Mouse (Mus musculus) retina, postnatal 7 days (tissue): ENCODE measurements around the gene Zfp92.
"Not testable (repeated sequence)": the region's sequence is repeated elsewhere in the genome, so short reads cannot be mapped to it uniquely, and the experiment has no call there.

Source experiments
- DNase-seq: peaks from one replicate; pipeline ENCODE4 v3.0.0-alpha.2; 2012; ENCODE audit warnings: low read depth, low spot score

Gene Zfp92

DNA sequence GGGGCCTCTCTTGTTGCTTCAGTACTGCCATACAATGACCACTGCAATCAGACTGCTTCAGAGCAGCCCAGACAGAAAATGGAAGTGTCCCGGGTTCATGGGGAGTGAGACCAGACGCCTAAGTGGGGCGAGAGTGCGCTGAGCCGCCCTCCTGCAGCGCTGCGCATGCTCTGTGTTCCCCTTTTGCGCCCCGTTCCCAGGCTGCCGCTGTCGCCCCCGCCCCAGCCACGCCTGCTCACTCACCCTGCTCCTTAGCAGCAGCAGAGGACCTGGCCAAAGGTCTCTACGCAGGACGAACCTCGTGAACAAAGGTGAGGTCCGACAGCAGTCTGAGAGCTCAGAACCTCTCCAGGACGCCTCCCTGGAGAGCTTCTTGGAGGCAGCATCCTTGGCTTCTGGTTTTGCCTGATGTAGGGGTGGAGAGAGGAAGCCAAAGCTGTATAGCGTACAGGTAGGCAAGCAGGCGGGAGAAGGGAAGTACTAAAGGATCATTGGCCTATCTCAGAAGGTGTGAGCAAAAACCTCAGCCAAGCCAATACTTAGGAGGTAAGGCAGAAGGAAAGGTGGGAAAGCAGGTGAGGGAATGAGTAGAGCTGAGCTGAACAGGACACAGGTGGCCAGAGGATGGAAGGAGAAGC, at the start of gene Zfp92:
Zfp92 (plus strand) TSS at position 217 of the 638 bp plus-strand sequence.
- DNase-seq, result no peak

DNA sequence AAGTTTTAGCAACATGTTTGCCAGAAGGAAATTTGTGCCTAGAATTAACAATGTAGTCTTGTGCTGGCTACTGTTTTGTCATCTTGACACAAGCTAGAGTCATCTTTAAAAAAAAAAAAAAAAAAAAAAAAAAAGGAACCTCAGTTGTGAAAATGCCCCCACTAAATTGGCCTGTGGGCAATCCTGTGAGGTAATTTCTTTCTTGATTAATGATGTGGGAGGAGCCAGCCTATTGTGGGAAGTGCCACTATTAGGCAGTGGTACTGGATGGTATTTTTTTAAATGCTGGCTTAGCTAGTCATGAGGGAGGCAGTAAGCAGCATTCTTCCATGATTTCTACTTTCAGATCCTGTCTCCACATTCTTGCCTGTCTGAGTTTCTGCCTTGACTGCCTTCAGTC, 47.6 kb upstream of the Zfp92 start:
- DNase-seq, result no peak

DNA sequence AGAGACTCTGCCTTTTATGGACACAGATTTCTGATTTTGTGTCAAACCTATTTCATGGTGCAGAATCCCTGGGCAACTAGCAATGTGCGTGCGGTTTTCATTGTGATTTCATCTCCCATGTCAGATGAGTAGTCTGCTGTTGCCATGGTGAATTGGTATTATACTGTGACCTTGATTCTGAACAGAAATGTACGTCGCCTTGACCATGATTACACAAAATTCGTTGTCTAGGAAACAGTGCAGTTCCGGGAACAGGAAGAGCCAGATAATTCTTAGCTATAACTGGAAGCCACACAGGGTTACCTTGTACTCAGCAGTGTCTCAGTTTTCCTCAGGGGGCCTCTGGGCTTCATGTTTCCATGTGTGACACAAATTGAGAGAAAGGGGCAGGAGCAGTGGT, 26.5 kb upstream of the Zfp92 start:
- DNase-seq, result no peak

DNA sequence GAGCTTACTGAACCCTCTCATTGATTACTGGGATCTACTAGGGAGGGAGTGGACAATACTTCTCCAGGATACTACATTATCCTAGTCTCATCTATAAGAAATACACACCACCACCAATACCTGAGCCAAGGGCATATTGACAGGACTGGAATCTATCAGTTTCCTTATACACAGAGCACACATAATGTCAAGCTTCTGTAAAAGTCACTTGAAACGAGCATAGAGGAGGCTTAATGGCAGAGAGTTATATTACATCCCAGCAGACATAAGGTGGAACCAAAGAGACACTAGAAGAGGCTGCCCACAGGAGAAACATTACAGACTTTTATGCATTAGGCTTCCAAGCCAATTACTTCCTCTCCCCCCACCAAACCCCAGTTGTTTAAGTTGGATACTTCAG, 26.0 kb upstream of the Zfp92 start:
- DNase-seq, result no peak

DNA sequence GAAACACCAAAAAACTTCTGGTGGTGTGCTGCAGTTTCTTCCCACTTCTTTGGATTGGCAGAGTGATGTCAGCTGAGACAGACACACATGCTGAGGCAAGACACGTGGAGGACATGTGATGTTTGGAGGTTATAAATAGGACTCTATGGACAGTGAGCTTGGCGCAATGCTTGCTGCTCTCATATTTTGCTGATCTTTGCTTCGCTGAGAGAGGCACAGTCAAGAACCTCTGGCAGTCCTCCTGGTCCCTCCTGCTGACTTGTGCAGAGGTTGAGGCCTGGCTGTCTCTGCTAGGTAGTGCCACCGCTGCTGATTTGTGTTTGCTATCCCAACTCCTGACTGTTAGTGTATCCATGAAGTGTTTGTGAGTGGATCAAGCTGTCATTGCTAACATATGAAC, 19.4 kb upstream of the Zfp92 start:
- no peak for DNase-seq

DNA sequence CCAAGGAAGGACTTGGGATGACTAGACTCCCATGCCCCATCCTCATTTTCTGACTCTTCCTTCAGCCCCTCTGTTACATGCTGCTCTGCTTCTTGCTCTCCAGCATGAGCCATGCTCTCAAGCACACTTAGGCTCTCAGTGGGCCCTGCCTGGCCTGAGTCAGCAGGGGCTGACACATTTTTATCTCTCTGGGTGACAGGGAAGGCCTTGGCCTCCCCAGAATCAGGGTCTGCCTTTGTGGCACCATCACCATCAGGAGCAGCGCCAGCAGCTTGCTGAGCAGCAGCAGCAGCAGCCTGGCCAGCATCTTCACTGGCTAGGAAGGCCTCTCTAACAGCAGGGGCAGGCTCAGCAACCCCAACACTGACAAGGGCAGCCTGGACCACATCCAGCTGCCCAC, 14.4 kb upstream of the Zfp92 start:
- no peak for DNase-seq

DNA sequence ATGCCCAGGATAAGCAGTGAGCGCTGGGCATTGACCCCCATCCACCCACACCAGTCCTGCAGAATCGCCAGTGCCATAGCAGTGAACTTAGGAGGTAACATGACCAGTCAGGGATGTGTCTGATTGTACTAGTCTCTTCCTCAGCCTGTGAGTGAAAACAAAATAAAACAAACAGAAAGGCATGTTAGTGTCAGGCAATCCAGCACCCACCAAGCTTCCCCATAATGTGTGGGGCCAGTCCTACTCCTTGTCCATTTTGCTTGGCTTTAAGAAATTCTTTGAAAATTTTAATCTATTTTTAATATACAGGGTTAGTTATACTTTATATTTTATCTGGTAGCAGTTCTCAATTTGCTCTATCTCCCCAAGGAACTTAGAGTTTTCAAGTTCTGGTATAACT, 12.3 kb upstream of the Zfp92 start, which contains the start of gene Gm18336:
Gm18336 (minus strand) TSS at position 101 of the 400 bp plus-strand sequence.
- DNase-seq, result not testable (repeated sequence)

DNA sequence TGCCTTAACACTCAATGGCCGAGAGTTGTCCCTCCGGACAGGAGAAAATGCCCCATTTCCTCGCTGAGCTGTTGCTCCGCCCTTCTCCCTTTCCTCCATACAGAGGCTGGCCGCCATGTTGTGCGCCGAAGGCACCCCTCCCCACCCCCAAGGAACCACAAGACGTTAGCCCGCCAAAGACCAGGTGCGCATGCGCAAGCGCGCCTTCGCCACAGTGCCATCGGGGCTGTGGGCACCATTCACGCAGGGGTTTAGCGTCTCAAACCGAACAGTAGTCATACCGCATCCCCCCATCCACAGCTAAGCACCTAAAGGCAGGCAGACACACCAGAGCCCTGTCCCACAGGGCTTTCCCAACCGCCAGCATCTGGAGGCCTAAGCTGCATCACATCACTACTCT, 9.9 kb upstream of the Zfp92 start:
- no peak for DNase-seq

DNA sequence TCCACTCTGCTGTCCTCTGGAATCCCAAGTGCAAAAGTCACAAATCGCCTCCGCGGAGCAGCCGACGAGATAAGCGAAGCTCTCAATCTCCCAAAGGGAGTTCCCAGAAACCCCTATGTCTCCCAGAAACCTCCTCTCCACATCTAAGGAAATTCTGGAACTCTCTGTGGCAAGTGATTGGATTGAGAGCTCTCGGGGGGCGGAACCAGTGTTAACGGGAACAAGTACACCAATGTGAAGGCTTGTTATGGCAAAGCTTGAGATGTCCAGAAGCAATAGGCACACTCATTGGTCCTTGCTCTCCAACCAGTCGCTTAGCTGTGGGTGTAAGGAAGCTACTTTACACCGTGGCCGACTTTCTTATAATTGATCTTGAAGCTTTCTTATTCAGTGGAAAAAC, 9.3 kb upstream of the Zfp92 start:
- no peak for DNase-seq

DNA sequence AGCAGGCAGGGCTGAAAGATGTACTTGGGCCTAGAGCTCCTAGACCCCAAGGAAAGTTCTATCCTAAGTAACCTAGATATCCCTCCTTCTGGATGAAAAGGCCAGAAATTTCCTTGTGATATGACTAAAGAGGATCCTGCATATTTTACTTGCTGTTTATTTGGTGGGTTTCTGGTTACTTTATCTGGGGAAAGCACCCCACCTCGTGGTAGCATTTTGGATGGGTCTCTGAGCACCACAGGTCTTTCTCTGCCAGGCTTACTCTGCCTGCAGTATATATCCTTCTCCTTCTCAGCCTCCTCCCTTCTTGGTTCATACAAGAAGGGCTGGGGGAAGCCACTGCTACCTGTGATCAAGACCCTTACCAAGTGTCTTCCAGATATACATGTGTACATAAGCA, 1.9 kb downstream of the Zfp92 start:
- no peak for DNase-seq

DNA sequence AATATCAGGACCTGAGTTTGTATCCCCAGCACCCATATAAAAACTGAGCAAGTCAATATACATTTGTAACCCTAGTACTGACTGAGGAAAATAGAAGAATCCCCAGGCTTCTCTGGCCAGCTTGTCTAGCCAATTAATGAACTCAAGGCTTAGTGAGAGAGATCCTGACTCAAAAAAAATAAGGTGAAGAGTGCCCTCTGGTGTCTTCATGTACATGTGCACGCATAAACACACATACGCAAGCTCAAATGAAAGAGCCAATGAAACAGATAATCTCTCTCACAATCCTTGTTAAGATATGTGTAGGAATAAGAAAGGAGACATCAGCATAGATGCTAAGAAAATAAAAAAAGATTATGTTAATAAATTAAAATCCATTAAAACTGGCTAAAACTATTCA, 19.1 kb downstream of the Zfp92 start:
- DNase-seq, result peak; percentile 6

DNA sequence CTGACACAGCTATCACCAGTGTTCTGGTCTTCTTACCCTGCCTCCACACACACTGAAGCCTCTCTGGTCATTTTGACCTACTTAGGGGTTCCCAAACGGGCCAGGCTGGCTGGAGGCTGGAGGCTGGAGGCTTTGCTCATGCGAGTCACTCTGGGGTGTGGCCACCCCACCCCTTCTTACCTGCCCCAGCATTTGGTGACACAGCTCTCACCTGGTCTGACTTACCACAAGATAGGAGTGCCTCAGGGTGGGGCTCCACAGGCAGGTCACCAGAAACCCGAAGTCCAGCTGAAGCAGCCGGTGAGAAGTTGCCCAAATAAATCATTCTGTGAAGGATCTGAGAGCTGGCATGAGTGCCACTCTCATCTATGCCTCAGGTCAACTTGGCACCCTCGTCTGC, 22.0 kb downstream of the Zfp92 start:
- DNase-seq, result no peak

DNA sequence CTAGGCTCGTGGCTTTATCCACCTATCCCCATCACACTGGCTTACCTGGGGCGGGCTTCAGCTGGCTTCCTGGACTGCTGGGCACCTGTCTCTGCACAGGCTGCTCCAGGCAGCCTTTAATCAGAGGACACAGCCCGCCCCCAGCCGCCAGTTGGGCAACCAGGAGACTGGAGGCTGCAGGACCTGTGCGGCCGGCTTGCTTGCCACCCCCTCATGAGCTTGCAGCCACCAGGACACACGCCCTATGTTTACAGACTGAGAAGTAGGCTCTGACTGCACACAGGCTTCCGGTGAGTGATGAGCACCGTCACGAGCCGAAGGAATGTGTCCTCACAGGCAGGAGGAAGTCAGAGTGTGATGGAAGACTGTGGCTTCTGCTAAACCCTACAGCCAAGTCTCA, 24.4 kb downstream of the Zfp92 start, which contains the start of gene Trex2:
Trex2 (minus strand) TSS at position 93 of the 400 bp plus-strand sequence.
- DNase-seq, result no peak

DNA sequence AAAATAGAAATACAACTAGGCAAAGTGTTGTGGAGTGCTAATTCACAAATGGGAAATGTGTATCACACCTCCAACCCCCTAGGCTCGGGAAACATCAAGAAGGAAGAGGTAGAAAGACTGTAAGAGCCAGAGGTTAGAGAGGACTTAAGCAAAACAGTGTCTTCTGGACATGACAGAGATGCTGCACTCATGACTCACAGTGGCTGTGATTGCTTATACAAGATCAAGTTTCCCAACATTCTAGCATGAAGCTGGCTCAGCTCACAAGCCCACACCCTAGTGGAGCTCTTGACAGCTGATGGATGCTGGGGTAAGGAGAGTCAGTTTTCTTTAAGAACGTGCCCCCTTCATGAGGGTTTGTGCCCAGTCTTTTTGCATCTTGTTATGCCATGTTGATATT, 30.5 kb downstream of the Zfp92 start:
- no peak for DNase-seq

DNA sequence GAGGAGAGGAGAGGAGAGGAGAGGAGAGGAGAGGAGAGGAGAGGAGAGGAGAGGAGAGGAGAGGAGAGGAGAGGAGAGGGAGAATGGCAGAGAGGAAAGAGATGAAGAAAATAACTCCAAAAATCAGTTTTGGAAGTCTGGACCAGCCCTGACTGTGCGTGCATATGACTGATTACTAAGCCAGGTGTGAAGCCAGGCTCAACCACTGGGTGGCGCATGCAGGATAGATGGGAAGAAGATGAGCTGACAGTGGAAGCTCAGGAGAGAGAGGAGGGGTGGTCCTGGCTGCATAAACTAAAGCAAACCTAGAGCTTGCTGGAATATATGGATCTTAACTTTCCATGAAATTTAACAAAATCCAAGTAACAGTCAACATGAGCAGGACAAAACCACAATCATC, 41.1 kb downstream of the Zfp92 start:
- DNase-seq, result peak; percentile 27

DNA sequence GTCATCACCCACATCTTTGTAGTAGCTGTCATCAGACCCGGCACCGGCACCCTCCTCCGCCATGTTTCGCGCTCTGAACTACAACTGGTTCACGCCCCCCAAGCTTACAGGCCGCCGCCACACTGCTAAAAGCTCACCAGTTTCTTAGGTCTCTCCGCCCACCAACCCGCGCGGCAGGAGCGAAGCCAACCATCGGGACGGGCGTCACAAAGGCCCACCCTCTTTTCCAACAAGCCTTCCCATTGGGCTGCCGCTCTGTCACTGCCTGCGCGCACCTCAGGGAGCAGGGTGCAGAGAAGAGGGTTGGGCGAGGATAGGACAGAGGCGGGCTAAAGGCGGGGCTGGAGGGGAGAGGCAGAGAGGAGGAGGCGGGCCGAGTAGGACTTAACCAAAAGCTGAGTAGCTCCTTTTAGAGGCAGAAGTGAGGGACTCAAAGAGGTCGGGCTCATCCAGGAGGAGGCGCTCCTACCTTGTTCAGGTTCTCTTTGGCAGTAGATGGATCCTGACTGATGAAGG, 48.0 kb downstream of the Zfp92 start, which contains the start of gene Haus7:
Haus7 (minus strand) TSS at position 168 of the 516 bp plus-strand sequence.
- peak; percentile 81 for DNase-seq

DNA sequence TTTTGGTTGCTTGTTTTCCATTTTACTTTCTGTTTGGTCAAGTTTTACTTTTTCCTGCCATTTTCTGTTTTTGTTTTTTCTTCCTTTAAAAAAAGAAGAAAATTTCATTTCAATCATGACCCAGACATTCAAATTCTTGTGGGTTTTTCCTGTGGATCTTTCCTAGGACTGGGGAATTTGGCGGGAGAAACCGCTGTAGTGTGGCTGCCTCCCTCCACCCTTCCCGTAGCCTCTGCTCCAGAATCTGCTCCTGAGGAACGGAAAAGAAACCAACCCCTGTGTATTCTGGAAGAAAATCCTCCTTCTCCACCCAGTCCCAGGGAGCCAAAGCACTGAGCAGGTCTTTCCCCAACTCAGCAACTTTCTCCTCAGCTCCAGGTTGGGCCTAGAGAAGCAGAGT, 49.9 kb downstream of the Zfp92 start:
- DNase-seq, result no peak

DNA sequence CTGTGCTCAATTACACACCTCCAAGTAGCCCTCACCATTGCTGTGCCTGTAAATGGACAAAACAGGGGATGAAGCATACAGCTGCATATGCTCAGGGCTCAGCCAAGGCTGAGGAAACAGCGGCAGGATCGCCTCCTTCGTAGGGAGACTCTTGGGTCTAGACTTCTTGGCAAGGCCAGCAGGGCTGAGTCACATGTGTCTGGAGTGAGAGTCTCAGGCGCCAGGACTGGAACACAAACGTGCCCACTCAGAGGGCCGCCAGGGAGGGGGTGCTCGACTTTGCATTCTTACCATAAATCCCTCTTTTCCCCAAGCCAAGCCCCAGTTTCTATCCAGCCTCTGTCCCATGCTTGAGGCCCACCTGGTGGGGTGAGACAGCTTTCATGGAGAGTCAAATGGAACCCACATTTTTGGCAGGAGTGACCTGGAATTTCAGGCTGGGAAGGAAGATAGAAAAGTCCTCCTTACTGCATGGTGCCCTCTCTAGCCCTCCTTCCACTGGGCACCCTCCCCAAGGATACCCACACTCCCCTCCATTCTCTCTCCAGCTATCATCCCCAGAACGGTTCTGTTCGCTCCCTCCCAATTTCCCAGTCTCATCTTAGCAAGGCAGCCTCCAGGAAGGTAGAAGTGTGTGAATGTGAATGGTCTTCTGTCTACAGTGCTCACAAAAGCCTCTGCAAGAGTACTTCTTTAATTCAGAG, 54.7 kb downstream of the Zfp92 start:
- DNase-seq, result no peak

DNA sequence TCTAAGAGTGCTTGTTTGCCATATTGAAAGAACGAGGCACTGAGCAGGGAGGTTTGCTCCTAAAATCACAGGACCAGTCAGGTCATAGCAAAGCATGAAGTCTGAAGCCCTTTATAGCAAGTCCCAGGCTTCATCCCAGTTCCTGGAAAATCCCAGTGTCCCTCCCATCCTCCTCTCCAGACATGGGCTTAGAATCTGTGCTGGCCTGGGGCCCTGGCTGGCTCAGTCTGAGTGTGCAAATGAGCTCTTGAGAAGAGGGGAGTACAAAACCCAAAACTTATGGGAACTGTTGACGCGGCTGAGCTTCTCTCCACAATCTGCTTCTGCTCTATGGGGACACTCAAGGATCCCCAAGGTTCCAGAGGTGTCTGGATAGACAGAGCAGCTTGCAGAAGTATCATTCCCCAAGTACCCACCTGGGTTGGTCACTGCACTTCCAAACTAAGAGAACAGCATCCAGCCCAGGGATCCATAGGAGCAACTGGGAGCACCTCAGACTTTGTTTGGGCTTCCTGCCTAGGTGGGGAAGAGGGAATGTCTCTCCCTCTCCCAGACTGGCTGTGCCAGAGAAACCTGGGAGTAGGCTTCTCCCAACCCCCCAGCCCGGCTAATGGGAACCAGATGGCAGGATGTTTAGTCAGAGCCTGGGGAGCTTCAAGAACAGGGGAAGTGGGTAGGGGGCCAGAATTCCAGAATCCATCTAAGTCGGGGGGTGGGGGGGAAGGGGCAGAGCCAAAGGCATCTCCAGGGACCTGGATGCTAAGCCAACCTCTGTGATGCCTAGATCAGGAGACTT, 56.7 kb downstream of the Zfp92 start:
- no peak for DNase-seq

DNA sequence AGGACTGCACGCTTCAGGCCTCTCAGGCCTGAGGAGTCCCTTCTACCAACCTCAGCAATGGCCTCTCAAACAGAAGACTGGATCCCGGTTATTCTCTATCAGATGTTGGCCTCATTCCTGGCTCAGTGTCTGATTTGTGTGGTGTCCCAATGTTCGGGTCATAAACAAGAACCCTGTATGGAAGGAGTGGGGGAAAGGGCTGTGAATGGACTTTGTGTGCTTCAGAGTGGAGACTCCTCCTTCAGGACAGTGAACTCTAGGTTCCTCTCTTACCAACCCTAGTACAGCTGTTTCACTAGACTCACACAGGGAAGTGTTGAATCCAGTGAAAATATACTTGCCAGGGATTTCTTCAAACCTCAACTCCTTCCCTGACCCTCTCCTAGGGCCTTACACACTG, 57.4 kb downstream of the Zfp92 start:
- DNase-seq, result no peak

DNA sequence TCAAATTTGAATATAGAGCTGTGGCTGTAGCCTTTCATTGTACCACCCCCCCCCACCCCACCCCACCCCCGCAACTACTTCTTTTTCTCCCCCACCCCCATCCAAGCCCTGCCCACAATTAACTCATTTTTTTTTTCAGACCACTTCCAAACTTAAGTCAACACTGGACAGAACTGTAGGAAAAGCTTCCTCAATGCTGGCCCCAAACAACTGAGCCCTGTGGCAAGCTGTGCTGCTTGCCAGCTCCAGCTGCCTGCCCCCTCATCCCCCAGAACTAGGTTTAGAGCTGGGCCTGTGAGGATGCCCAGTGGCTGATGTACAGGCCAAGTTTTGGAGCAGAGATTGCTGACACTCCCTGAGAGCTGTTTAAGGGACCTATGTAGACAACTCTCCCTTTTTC, 57.9 kb downstream of the Zfp92 start:
- DNase-seq, result no peak

DNA sequence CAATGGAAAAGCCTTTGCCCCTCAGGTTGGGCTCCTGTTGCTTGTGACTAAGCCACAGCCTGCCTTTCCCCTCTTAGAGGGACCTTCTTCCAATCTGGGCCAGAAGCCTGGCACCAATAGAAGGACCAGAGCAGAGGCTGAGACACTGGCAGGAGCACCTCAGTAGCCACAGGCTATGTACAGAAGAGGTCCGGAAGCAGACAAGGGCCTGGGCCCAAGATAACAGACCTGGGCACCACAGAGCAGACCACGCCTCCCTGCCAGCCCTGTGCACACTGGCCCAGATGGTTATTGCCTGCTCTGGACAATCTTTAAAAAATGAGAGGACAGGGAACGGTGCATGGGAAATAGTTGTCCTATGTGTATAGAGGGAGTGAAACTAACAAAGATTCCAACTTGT, 60.9 kb downstream of the Zfp92 start:
- DNase-seq, result no peak
